Mouse (Mus musculus) midbrain, embryonic 12.5 days (tissue): ENCODE measurements at regions not wholly inside any gene's neighbourhood (a gene's known extent, or its start where the extent isn't known, plus 50 kb on each side); places are given as distances from the start of the nearest gene placed in this dataset.

Experiments
- ATAC-seq: fragments of 200-750 bp; cut with Nextera tagmentation; 2 replicates; pipeline ENCODE4 v1.8.0; 2017; ENCODE audit warnings: low read depth, moderate TSS enrichment, moderate library complexity; ENCODE audit not compliant: low FRiP score
- H3K27ac ChIP-seq: fragments of 300-500 bp; sonication (generic); replicated peaks from 2 replicates; pipeline ENCODE4 v1.5.1; 2016; ENCODE audit warnings: mild to moderate bottlenecking
- H3K27me3 ChIP-seq: fragments of 300-500 bp; sonication (generic); 2 replicates; pipeline ENCODE4 v1.6.1; 2016; ENCODE audit warnings: mild to moderate bottlenecking
- H3K36me3 ChIP-seq: fragments of 300-500 bp; sonication (generic); 2 replicates; pipeline ENCODE4 v1.6.1; 2016
- H3K4me1 ChIP-seq: fragments of 300-500 bp; sonication (generic); 2 replicates; pipeline ENCODE4 v1.6.1; 2016
- H3K4me2 ChIP-seq: fragments of 300-500 bp; sonication (generic); replicated peaks from 2 replicates; pipeline ENCODE4 v1.6.1; 2016; ENCODE audit warnings: mild to moderate bottlenecking, moderate library complexity
- H3K4me3 ChIP-seq: fragments of 300-500 bp; sonication (generic); 2 replicates; pipeline ENCODE4 v1.5.1; 2016; ENCODE audit warnings: mild to moderate bottlenecking
- H3K9ac ChIP-seq: fragments of 300-500 bp; sonication (generic); replicated peaks from 2 replicates; pipeline ENCODE4 v1.6.1; 2016; ENCODE audit warnings: mild to moderate bottlenecking, moderate library complexity
- H3K9me3 ChIP-seq: fragments of 300-500 bp; sonication (generic); 2 replicates; pipeline ENCODE4 v1.6.1; 2016; ENCODE audit warnings: mild to moderate bottlenecking
- WGBS: fragments of 180-500 bp; shearing (Covaris S2); methylation state at CpG from one replicate; pipeline ENCODE4 v1.1.7; 2016; 5-methylcytosine and 5-hydroxymethylcytosine counted together

DNA sequence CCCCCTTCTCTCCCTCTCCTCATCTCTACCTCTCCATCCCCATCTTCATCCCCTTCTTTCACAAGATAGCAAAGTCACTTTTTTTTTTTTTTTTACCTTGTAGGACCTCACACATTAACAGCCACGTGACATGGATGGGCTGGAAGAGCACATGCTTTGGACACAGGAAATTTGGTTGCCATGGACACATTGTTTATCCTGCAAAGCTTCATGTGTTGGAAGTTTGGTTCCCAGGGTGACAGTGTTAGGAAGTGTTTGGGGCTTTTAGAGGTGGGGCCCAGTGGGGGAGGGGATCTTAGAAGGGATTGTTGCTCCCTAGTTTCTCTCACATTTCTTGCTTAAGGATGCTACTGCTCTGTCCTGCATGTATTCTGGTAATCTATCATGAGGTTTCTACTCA is 356.5 kb downstream of the Rps15a start:
- Histone ChIP-seq H3K4me1 (no peaks in the 10 kb centered on the region), H3K27me3 (no peaks in the 10 kb centered on the region), H3K27ac (no peak overlapping the region), H3K4me3 (no peak overlapping the region), H3K36me3 (no peaks in the 10 kb centered on the region), H3K9ac (no peak overlapping the region), H3K4me2 (no peak overlapping the region), H3K9me3 (no peaks in the 10 kb centered on the region)
- no peak for ATAC-seq
- 47% methylated on average over 1 of the region's 1 CpGs for WGBS

DNA sequence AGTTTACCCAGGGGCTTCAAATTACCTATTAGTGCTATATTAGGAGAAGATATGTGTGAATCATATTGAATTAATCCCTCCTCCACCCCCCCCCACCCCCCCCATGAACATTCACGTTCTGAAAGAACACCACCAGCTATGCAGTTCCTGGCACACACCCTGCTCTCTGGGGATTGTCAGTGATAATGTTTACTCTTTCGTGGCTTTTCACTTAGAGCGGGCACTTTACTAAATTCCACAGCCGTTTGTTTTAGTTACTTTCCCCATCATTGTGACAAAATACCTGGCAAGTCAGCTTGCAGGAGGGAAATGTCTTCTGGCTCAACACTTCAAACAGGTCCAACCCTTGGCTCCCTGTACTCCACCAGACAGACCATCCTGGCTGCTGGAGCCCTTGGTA is 359.0 kb downstream of the Rps15a start:
- Histone ChIP-seq H3K4me2 (no peak overlapping the region), H3K36me3 (no peaks in the 10 kb centered on the region)
- WGBS, result 57% methylated on average over 4 of the region's 4 CpGs

DNA sequence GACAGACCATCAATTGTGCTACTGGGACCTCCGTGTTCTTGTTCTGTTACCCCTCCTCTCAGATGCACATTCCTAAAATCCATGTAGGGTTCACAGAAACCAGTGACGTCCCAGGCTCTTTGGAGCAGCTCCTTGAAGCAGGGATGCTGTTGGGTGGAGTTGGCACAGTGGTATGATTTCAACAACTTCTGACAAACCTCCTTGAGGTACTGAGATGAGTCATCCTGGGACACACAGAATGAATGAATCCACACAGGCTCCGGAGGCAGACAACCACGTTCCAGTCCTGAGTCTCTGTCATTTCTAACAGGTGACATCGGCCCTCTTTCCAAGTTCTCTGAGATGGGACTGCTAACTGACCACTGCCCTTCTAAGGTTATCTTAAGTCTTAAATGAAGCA is 360.2 kb downstream of the Rps15a start:
- Histone ChIP-seq H3K36me3 (no peaks in the 10 kb centered on the region), H3K4me3 (no peak overlapping the region), H3K4me2 (no peak overlapping the region), H3K9ac (no peak overlapping the region), H3K9me3 (no peaks in the 10 kb centered on the region), H3K4me1 (peaks cover 4% of the 10 kb centered on the region; the same call in 1 of the 2 replicates), H3K27me3 (no peaks in the 10 kb centered on the region), H3K27ac (no peak overlapping the region)
- WGBS, result 78% methylated on average over 5 of the region's 5 CpGs
- ATAC-seq, result no peak

More for the DNA sequence above, 359.0 kb downstream of the Rps15a start:
- Histone ChIP-seq H3K27ac (no peak overlapping the region), H3K9ac (no peak overlapping the region), H3K4me3 (no peak overlapping the region), H3K27me3 (no peaks in the 10 kb centered on the region), H3K9me3 (no peaks in the 10 kb centered on the region), H3K4me1 (peaks cover 4% of the 10 kb centered on the region; the same call in 1 of the 2 replicates)
- no peak for ATAC-seq

- no peak overlapping the region for H3K9ac ChIP-seq
- H3K36me3 ChIP-seq, result no peaks in the 10 kb centered on the region
- H3K27me3 ChIP-seq, result no peaks in the 10 kb centered on the region
- no peak overlapping the region for H3K4me2 ChIP-seq
- ATAC-seq, result no peak
- no peak overlapping the region for H3K27ac ChIP-seq
- H3K4me1 ChIP-seq, result peaks cover 4% of the 10 kb centered on the region; the same call in 1 of the 2 replicates
- H3K9me3 ChIP-seq, result no peaks in the 10 kb centered on the region
- H3K4me3 ChIP-seq, result no peak overlapping the region
- WGBS, result 81% methylated on average over 5 of the region's 5 CpGs
Observed at GRCm38 (mm10) chr7:117753296-117753695, 362.7 kb downstream of the Rps15a start.

DNA sequence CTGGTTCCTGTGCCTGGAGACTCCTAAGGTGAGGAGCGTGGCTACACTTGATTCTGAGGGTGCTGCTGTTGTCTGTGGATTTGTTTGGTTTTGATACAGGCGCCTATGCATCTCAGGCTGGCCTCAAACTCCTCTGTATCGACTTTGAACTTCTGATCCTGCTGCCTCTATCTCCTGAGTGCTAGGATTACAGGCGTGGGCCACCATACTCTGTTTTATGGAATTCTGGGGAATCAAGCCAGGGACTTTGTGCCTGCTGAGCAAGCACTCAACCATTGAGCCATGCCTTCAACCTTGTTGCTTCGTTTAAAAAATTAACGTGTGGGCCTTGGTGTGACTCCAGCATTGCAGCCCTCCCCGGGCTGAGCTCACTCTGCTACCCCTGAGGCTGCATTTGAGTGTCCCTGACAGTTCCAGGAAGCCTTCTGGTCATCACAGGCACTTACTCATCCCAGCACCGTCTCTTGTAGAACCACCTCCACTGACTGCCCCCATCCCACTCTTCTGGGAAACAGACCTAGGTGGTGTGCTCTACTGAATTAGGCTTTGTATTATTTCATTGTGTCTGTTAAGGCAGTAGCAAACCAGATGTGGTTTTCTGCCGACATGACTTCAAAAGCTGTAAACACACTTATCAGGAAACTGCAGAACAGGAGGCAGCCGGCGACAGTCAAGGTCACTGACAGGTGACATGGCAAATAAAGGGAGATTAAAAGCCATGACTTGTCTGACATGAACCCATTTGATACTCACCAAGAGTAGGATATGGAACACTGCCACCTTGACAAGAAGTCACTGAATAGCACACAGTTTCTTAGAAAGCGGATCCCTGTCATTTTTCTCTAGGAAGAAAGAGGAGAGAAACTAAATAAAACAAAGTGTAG is 363.4 kb downstream of the Rps15a start:
- no peak overlapping the region for H3K9ac ChIP-seq
- WGBS, result 79% methylated on average over 12 of the region's 12 CpGs
- no peaks in the 10 kb centered on the region for H3K9me3 ChIP-seq
- H3K27ac ChIP-seq, result no peak overlapping the region
- H3K4me2 ChIP-seq, result no peak overlapping the region
- no peaks in the 10 kb centered on the region for H3K36me3 ChIP-seq
- H3K27me3 ChIP-seq, result no peaks in the 10 kb centered on the region
- no peak for ATAC-seq
- no peak overlapping the region for H3K4me3 ChIP-seq
- H3K4me1 ChIP-seq, result peaks cover 4% of the 10 kb centered on the region; the same call in 1 of the 2 replicates

DNA sequence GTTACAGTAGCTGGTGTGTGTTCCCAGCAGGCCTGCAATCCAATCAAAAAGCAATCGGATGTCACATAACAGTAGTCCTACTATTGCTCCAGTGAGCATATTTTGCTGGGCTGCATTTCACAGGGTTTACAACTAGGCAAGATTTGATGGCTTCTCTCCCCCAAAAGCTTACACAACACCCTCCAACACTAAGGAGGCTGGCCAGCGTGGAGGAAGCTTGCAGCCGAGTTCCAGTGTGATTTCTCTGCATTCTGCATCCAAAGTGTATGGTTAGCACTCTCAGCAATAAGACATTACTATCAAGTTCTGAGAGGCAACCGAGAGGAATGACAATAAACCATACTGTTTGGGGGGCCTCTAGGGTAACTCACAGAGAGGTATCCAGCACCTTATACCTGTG is 367.2 kb downstream of the Xylt1 start:
- no peak overlapping the region for H3K4me2 ChIP-seq
- ATAC-seq, result no peak
- no peak overlapping the region for H3K9ac ChIP-seq
- H3K4me3 ChIP-seq, result no peak overlapping the region
- H3K27me3 ChIP-seq, result no peaks in the 10 kb centered on the region
- no peaks in the 10 kb centered on the region for H3K4me1 ChIP-seq
- H3K36me3 ChIP-seq, result no peaks in the 10 kb centered on the region
- 85% methylated on average over 4 of the region's 4 CpGs for WGBS
- H3K27ac ChIP-seq, result no peak overlapping the region
- no peaks in the 10 kb centered on the region for H3K9me3 ChIP-seq

- no peak for ATAC-seq
- Histone ChIP-seq H3K9me3 (no peaks in the 10 kb centered on the region), H3K27me3 (no peaks in the 10 kb centered on the region), H3K4me2 (no peak overlapping the region), H3K4me1 (no peaks in the 10 kb centered on the region), H3K9ac (no peak overlapping the region), H3K27ac (no peak overlapping the region), H3K36me3 (no peaks in the 10 kb centered on the region), H3K4me3 (no peak overlapping the region)
- 92% methylated on average over 4 of the region's 4 CpGs for WGBS
Observed at GRCm38 (mm10) chr7:117746393-117746792, 365.6 kb downstream of the Xylt1 start.

DNA sequence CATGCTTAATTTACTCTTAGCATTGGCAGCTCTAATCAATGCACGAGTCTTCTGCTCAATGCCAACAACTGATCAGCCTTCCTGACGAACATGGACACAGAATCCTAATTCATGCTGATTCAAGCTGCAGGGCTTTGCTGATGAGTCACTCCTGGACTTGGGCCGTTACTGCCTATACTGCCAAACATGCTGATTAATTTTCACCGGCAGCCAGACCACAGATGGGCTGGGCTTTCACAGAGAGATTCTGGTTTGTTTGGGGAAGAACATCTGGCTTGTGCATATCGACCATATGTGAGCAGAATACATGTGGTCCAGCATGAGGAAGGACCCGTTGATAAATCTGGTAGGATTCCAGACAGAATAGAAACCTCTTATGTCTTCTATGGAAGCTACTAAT is 358.9 kb downstream of the Xylt1 start:
- 86% methylated on average over 6 of the region's 6 CpGs for WGBS
- Histone ChIP-seq H3K27me3 (no peaks in the 10 kb centered on the region), H3K9me3 (no peaks in the 10 kb centered on the region)

GRCm38 (mm10) chr7:117735699-117736020 is 354.9 kb downstream of the Xylt1 start:
- no peak for ATAC-seq
- Histone ChIP-seq H3K4me2 (no peak overlapping the region), H3K9ac (no peak overlapping the region), H3K27me3 (no peaks in the 10 kb centered on the region), H3K36me3 (no peaks in the 10 kb centered on the region), H3K4me1 (peaks cover 13% of the 10 kb centered on the region), H3K4me3 (no peak overlapping the region), H3K27ac (no peak overlapping the region), H3K9me3 (no peaks in the 10 kb centered on the region)
- 68% methylated on average over 3 of the region's 3 CpGs for WGBS

More for the DNA sequence above, 358.9 kb downstream of the Xylt1 start:
- H3K9ac ChIP-seq, result no peak overlapping the region
- H3K4me3 ChIP-seq, result no peak overlapping the region
- no peak overlapping the region for H3K4me2 ChIP-seq
- ATAC-seq, result no peak
- H3K36me3 ChIP-seq, result no peaks in the 10 kb centered on the region
- peaks cover 13% of the 10 kb centered on the region for H3K4me1 ChIP-seq
- H3K27ac ChIP-seq, result no peak overlapping the region

DNA sequence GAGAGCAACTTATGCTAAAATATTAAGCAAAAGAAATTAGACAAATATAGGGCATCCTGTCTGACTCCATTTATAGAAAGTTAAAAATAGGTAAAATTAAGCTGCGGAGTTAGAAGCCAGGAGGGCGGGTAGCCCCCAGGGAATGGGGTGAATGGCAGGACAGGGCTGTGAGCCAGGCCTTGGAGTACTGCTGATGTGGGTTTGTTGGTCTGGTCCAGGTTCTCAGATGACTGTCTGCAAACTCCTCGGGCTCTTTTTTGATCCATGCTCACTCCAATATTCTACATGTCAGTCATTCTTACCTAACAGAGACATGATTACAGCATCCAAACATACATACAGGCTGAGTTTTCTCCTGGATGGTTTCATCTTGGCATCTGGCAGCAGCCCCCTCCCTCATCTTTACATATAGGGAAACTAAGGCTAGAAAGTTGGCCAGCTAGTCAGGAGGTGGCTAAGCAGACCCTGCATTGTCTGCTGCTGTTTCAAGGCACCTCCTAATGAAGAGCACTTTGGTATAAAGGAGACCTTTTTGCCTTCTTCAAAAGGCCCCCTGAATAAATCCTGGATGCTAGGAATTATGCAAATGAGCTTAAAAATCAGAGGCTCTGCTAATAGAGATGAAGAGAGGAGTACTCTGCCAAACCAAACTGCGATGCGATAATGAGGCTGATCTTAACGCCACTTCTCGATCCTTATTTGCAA is 354.4 kb downstream of the Xylt1 start:
- Histone ChIP-seq H3K4me2 (no peak overlapping the region), H3K36me3 (no peaks in the 10 kb centered on the region), H3K27ac (no peak overlapping the region), H3K9ac (no peak overlapping the region), H3K9me3 (no peaks in the 10 kb centered on the region), H3K4me3 (no peak overlapping the region), H3K27me3 (no peaks in the 10 kb centered on the region), H3K4me1 (peaks cover 13% of the 10 kb centered on the region)
- 79% methylated on average over 7 of the region's 7 CpGs for WGBS
- no peak for ATAC-seq

- H3K27ac ChIP-seq, result no peak overlapping the region
- no peak overlapping the region for H3K4me3 ChIP-seq
- no peak for ATAC-seq
- 88% methylated on average over 4 of the region's 4 CpGs for WGBS
- peaks cover 5% of the 10 kb centered on the region; the same call in 1 of the 2 replicates for H3K9me3 ChIP-seq
- no peak overlapping the region for H3K9ac ChIP-seq
- H3K4me2 ChIP-seq, result no peak overlapping the region
- H3K4me1 ChIP-seq, result no peaks in the 10 kb centered on the region
- no peaks in the 10 kb centered on the region for H3K27me3 ChIP-seq
- no peaks in the 10 kb centered on the region for H3K36me3 ChIP-seq
Observed at GRCm38 (mm10) chr7:117729067-117729466, 348.3 kb downstream of the Xylt1 start.
